8 mouse cellular contexts compared by ENCODE assay signal in the genomic region with DNA sequence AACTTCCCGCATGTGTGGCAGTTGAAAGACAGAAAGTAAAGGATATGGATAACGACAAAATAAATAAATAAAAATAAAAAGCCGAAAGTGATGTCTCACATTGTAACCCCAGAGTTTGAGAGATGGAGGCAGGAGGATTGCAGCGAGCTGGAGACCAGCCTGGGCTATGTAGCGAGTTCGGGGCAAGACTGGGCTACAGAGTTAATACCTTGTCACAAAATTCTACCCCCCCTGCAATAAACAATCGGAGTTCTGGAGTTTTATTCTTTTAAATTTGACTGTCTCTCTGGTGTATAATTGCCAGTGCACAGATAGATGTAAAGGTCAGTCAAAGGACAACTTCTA. TPM values are rescaled to one million over a fixed set of nuclear protein-coding genes. Genes with fewer than 3 reads are reported as not detected.
DNase-seq lines count a peak whose midpoint lies in the region; ATAC-seq and TF ChIP-seq lines count a peak whose summit lies in the region.

No protein-coding gene starts in this region.

- peaks cover 7% of the 10 kb centered on the region for H3K36me3 ChIP-seq in thymus, adult 2 months (ENCODE audit: control insufficient read depth, insufficient read depth, low read length)
- H3K36me3 ChIP-seq in liver, embryonic 12.5 days = peaks cover 25% of the 10 kb centered on the region

- TF ChIP-seq POLR2A in thymus, adult 2 months (IDR thresholded peaks at IDR 0.05; ENCODE audit: control insufficient read depth, extremely low read depth, insufficient read depth, low read length, poor library complexity) = no peak

- no peak for TF ChIP-seq CTCF in gastrocnemius, adult 2 months (IDR thresholded peaks at IDR 0.05)
- TF ChIP-seq CTCF in thymus, adult 2 months (IDR thresholded peaks at IDR 0.05; ENCODE audit: borderline replicate concordance, control insufficient read depth, extremely low read depth, insufficient read depth, low read length, poor library complexity) = no peak

- 0 out of 2 replicates have a peak overlapping the region, but pooled peaks have one; percentile 42 for H3K9ac ChIP-seq in liver, embryonic 12.5 days

- peak overlapping the region; percentile 75 for H3K4me2 ChIP-seq in liver, embryonic 12.5 days

- ATAC-seq in liver, embryonic 12.5 days = peak; percentile 43

- no peaks in the 10 kb centered on the region for H3K27me3 ChIP-seq in thymus, adult 2 months (ENCODE audit: control insufficient read depth, insufficient read depth, low read length)
- H3K27me3 ChIP-seq in liver, embryonic 12.5 days (replicated peaks) = 0 out of 2 replicates have a peak, but pooled peaks cover 4% of the 10 kb centered on the region

- WGBS in thymus, adult 2 months = 12% methylated on average over 7 of the region's 7 CpGs
- 14% methylated on average over 7 of the region's 7 CpGs for WGBS in liver, embryonic 12.5 days (ENCODE audit: insufficient replicate concordance)

- H3K4me1 ChIP-seq in thymus, adult 2 months (replicated peaks; ENCODE audit: control insufficient read depth, insufficient read depth, low read length) = peaks cover 3% of the 10 kb centered on the region
- peaks cover 41% of the 10 kb centered on the region for H3K4me1 ChIP-seq in liver, embryonic 12.5 days

- no peaks in the 10 kb centered on the region for H3K9me3 ChIP-seq in liver, embryonic 12.5 days (replicated peaks)

- H3K4me3 ChIP-seq in gastrocnemius, adult 2 months = peak overlapping the region; percentile 96
- H3K4me3 ChIP-seq in thymus, adult 2 months (ENCODE audit: control insufficient read depth, insufficient read depth, low read length) = peak overlapping the region; percentile 3; the same call in 1 of the 2 replicates
- H3K4me3 ChIP-seq in liver, embryonic 12.5 days = peak overlapping the region; percentile 99

- intact Hi-C loops in gastrocnemius, adult 2 months (cut with DNase I) = loop anchor here (2.0 to 10.0 kb wide), 2 partner anchors 42 to 210 kb away; a partner anchor contains a TSS

- H3K27ac ChIP-seq in gastrocnemius, adult 2 months = peak overlapping the region; percentile 96
- no peak overlapping the region for H3K27ac ChIP-seq in thymus, adult 2 months (ENCODE audit: control insufficient read depth, insufficient read depth, low read length)
- peak overlapping the region; percentile 67; the same call in 1 of the 2 replicates for H3K27ac ChIP-seq in liver, embryonic 12.5 days

- DNase-seq in gastrocnemius, adult 2 months = no peak
- no peak for DNase-seq in gastrocnemius, postnatal 25 days
- no peak for DNase-seq in thymus, adult 2 months
- DNase-seq in thymus, postnatal 4 days = no peak
- no peak for DNase-seq in adrenal gland, adult 8-10 months
- DNase-seq in left cerebral cortex, adult 18-20 months (ENCODE audit: low spot score in 2 of 2) = no peak
- DNase-seq in layer of hippocampus, postnatal 10 days (ENCODE audit: low spot score in 2 of 2) = no peak

RNA-seq across cellular contexts. Expression of a gene that starts 0.4 kb away (rescaled TPM):
- 10 to 100 TPM; 66.3 to 72.4 TPM for total RNA-seq in gastrocnemius, adult 2 months (2021)
- 10 to 100 TPM; 55.6 to 68.6 TPM for total RNA-seq in gastrocnemius, postnatal 25 days (2021)
- 6.6 and 7.2 TPM in 2 replicates for polyA plus RNA-seq in thymus, adult 2 months (2012; rRNA removed)
- polyA plus RNA-seq in liver, embryonic 12.5 days (2016; fragmentation: Nextera tagmentation; extraction: Ambion mirVana) = 103 and 107 TPM in 2 replicates
- 100 to 1,000 TPM; 154 to 167 (median 160) TPM for total RNA-seq in adrenal gland, adult 8-10 months (2022)
- total RNA-seq in left cerebral cortex, adult 18-20 months (2021) = 10 to 100 TPM; 83.1 to 98.6 TPM
- 10 to 100 TPM; 81.6 to 91.7 TPM for total RNA-seq in layer of hippocampus, postnatal 10 days (2021)

RNA-seq across cellular contexts. Expression of a gene that starts 42.4 kb away (rescaled TPM):
- 1 to 10 TPM; 8.2 to 8.7 TPM for total RNA-seq in gastrocnemius, adult 2 months (2021)
- 1 to 10 TPM; 7.4 to 9.8 TPM for total RNA-seq in gastrocnemius, postnatal 25 days (2021)
- polyA plus RNA-seq in thymus, adult 2 months (2012; rRNA removed) = 42.0 and 42.3 TPM in 2 replicates
- polyA plus RNA-seq in liver, embryonic 12.5 days (2016; fragmentation: Nextera tagmentation; extraction: Ambion mirVana) = 33.9 TPM in 2 replicates
- total RNA-seq in adrenal gland, adult 8-10 months (2022) = 10 to 100 TPM; 28.4 to 45.0 (median 40.1) TPM
- 10 to 100 TPM; 21.7 to 24.2 TPM for total RNA-seq in left cerebral cortex, adult 18-20 months (2021)
- total RNA-seq in layer of hippocampus, postnatal 10 days (2021) = 10 to 100 TPM; 28.4 to 28.5 TPM

RNA-seq across cellular contexts. Expression of a gene that starts 42.5 kb away (rescaled TPM):
- total RNA-seq in gastrocnemius, adult 2 months (2021) = 1 to 10 TPM in 1 of 2 experiments, under 1 TPM in 1; 0.74 to 1.5 TPM
- total RNA-seq in gastrocnemius, postnatal 25 days (2021) = under 1 TPM; 0.92 to 0.94 TPM
- polyA plus RNA-seq in thymus, adult 2 months (2012; rRNA removed) = 0.08 and 0.16 TPM in 2 replicates
- polyA plus RNA-seq in liver, embryonic 12.5 days (2016; fragmentation: Nextera tagmentation; extraction: Ambion mirVana) = 0.80 and 0.88 TPM in 2 replicates
- total RNA-seq in adrenal gland, adult 8-10 months (2022) = 1 to 10 TPM; 3.3 to 6.6 (median 4.4) TPM
- 1 to 10 TPM; 6.2 to 6.9 TPM for total RNA-seq in left cerebral cortex, adult 18-20 months (2021)
- total RNA-seq in layer of hippocampus, postnatal 10 days (2021) = 1 to 10 TPM; 2.0 to 3.1 TPM

Comparison
In these comparisons a context has a peak if more than half of its experiments do, and no peak if none do; other contexts are left out.
1. H3K4me3 ChIP-seq: peak in every context shown above with its lines; median percentile 99 in liver, embryonic 12.5 days; 96 in gastrocnemius, adult 2 months; 3 in thymus, adult 2 months.